Mouse (Mus musculus): ENCODE measurements around the gene Rasgrf2.

GRCm38 (mm10) chr13:91996929-91997328 is 134.5 kb downstream of the Rasgrf2 start:
- no peak for TF ChIP-seq CTCF (IDR thresholded peaks at IDR 0.05; ENCODE audit: control insufficient read depth, insufficient read depth, low read length)
- TF ChIP-seq POLR2A (IDR thresholded peaks at IDR 0.05; ENCODE audit: borderline replicate concordance, control insufficient read depth, low read depth, low read length): no peak

Data from bone marrow, adult 2 months (tissue).